Mouse (Mus musculus): Measurements from ENCODE around the gene Tmem150b. TPM values are rescaled to one million over a fixed set of nuclear protein-coding genes. Genes with fewer than 3 reads are reported as not detected.

Gene Tmem150b
- polyA plus RNA-seq, 1 experiment = 7.2 TPM

- 1% methylated on average over 32 of the region's 32 CpGs for WGBS
These were observed 40.2 kb downstream of the Tmem150b start, which contains the start of gene Hspbp1 for GRCm38 (mm10) chr7:4684632-4685417. TSS of gene Hspbp1 (minus strand) at chr7:4685068.

GRCm38 (mm10) chr7:4684203-4684602 is 40.8 kb downstream of the Tmem150b start:
- no peak for TF ChIP-seq CTCF (IDR thresholded peaks at IDR 0.05; ENCODE audit: control insufficient read depth, insufficient read depth, low read length)
- no peak for TF ChIP-seq POLR2A (IDR thresholded peaks at IDR 0.05; ENCODE audit: borderline replicate concordance, control insufficient read depth, low read depth, low read length)
- H3K4me3 ChIP-seq (replicated peaks; ENCODE audit: control insufficient read depth, low read depth, low read length) = peak overlapping the region; percentile 79
- H3K4me1 ChIP-seq (ENCODE audit: control insufficient read depth, insufficient read depth, low read length) = peaks cover 4% of the 10 kb centered on the region; the same call in 1 of the 2 replicates
- WGBS = 6% methylated on average over 13 of the region's 13 CpGs
- H3K27ac ChIP-seq (ENCODE audit: control insufficient read depth, insufficient read depth, low read depth, low read length, poor library complexity) = no peak overlapping the region

More at GRCm38 (mm10) chr7:4684632-4685417, 40.2 kb downstream of the Tmem150b start, which contains the start of gene Hspbp1:
- Histone ChIP-seq H3K4me1 (ENCODE audit: control insufficient read depth, insufficient read depth, low read length) (peaks cover 4% of the 10 kb centered on the region; the same call in 1 of the 2 replicates), H3K27ac (ENCODE audit: control insufficient read depth, insufficient read depth, low read depth, low read length, poor library complexity) (peak within 1 kb of the TSS; percentile 55), H3K4me3 (replicated peaks; ENCODE audit: control insufficient read depth, low read depth, low read length) (peak within 1 kb of the TSS; percentile 79)
- no peak for TF ChIP-seq CTCF (IDR thresholded peaks at IDR 0.05; ENCODE audit: control insufficient read depth, insufficient read depth, low read length)
- peak; percentile 13; the same call in 1 of the 2 replicates for TF ChIP-seq POLR2A (IDR thresholded peaks at IDR 0.05; ENCODE audit: borderline replicate concordance, control insufficient read depth, low read depth, low read length)

- Histone ChIP-seq H3K27ac (ENCODE audit: control insufficient read depth, insufficient read depth, low read depth, low read length, poor library complexity) (no peak overlapping the region), H3K4me3 (replicated peaks; ENCODE audit: control insufficient read depth, low read depth, low read length) (no peak overlapping the region), H3K4me1 (ENCODE audit: control insufficient read depth, insufficient read depth, low read length) (peaks cover 4% of the 10 kb centered on the region; the same call in 1 of the 2 replicates)
- no peak for TF ChIP-seq POLR2A (IDR thresholded peaks at IDR 0.05; ENCODE audit: borderline replicate concordance, control insufficient read depth, low read depth, low read length)
- no peak for TF ChIP-seq CTCF (IDR thresholded peaks at IDR 0.05; ENCODE audit: control insufficient read depth, insufficient read depth, low read length)
- 39% methylated on average over 5 of the region's 5 CpGs for WGBS
These were observed 41.7 kb downstream of the Tmem150b start for GRCm38 (mm10) chr7:4683307-4683706.

- no peak overlapping the region for H3K4me3 ChIP-seq (replicated peaks; ENCODE audit: control insufficient read depth, low read depth, low read length)
- WGBS = 82% methylated on average over 7 of the region's 7 CpGs
- no peak for TF ChIP-seq CTCF (IDR thresholded peaks at IDR 0.05; ENCODE audit: control insufficient read depth, insufficient read depth, low read length)
- TF ChIP-seq POLR2A (IDR thresholded peaks at IDR 0.05; ENCODE audit: borderline replicate concordance, control insufficient read depth, low read depth, low read length) = no peak
- no peak overlapping the region for H3K27ac ChIP-seq (ENCODE audit: control insufficient read depth, insufficient read depth, low read depth, low read length, poor library complexity)
- no peaks in the 10 kb centered on the region; the same call in 1 of the 2 replicates for H3K4me1 ChIP-seq (ENCODE audit: control insufficient read depth, insufficient read depth, low read length)
These were observed 49.8 kb downstream of the Tmem150b start for GRCm38 (mm10) chr7:4675200-4675599.

GRCm38 (mm10) chr7:4674114-4674731 is 50.8 kb downstream of the Tmem150b start:
- H3K4me3 ChIP-seq (replicated peaks; ENCODE audit: control insufficient read depth, low read depth, low read length) = no peak overlapping the region
- WGBS = 28% methylated on average over 12 of the region's 12 CpGs
- TF ChIP-seq CTCF (IDR thresholded peaks at IDR 0.05; ENCODE audit: control insufficient read depth, insufficient read depth, low read length) (no peak), POLR2A (IDR thresholded peaks at IDR 0.05; ENCODE audit: borderline replicate concordance, control insufficient read depth, low read depth, low read length) (no peak)
- no peaks in the 10 kb centered on the region; the same call in 1 of the 2 replicates for H3K4me1 ChIP-seq (ENCODE audit: control insufficient read depth, insufficient read depth, low read length)
- H3K27ac ChIP-seq (ENCODE audit: control insufficient read depth, insufficient read depth, low read depth, low read length, poor library complexity) = no peak overlapping the region

GRCm38 (mm10) chr7:4671956-4672355 is 53.1 kb downstream of the Tmem150b start:
- H3K4me1 ChIP-seq (ENCODE audit: control insufficient read depth, insufficient read depth, low read length) = no peaks in the 10 kb centered on the region; the same call in 1 of the 2 replicates
- TF ChIP-seq CTCF (IDR thresholded peaks at IDR 0.05; ENCODE audit: control insufficient read depth, insufficient read depth, low read length) (no peak), POLR2A (IDR thresholded peaks at IDR 0.05; ENCODE audit: borderline replicate concordance, control insufficient read depth, low read depth, low read length) (no peak)
- 51% methylated on average over 4 of the region's 4 CpGs for WGBS
- no peak overlapping the region for H3K27ac ChIP-seq (ENCODE audit: control insufficient read depth, insufficient read depth, low read depth, low read length, poor library complexity)
- no peak overlapping the region for H3K4me3 ChIP-seq (replicated peaks; ENCODE audit: control insufficient read depth, low read depth, low read length)

- no peaks in the 10 kb centered on the region; the same call in 1 of the 2 replicates for H3K4me1 ChIP-seq (ENCODE audit: control insufficient read depth, insufficient read depth, low read length)
- TF ChIP-seq CTCF (IDR thresholded peaks at IDR 0.05; ENCODE audit: control insufficient read depth, insufficient read depth, low read length) = no peak
- no peak overlapping the region for H3K4me3 ChIP-seq (replicated peaks; ENCODE audit: control insufficient read depth, low read depth, low read length)
- WGBS = 69% methylated on average over 8 of the region's 8 CpGs
- no peak overlapping the region; the same call in 1 of the 2 replicates for H3K27ac ChIP-seq (ENCODE audit: control insufficient read depth, insufficient read depth, low read depth, low read length, poor library complexity)
These were observed 54.3 kb downstream of the Tmem150b start for GRCm38 (mm10) chr7:4670655-4671255.

- TF ChIP-seq POLR2A (IDR thresholded peaks at IDR 0.05; ENCODE audit: borderline replicate concordance, control insufficient read depth, low read depth, low read length) (no peak), CTCF (IDR thresholded peaks at IDR 0.05; ENCODE audit: control insufficient read depth, insufficient read depth, low read length) (no peak)
- 86% methylated on average over 9 of the region's 9 CpGs for WGBS
- Histone ChIP-seq H3K27ac (ENCODE audit: control insufficient read depth, insufficient read depth, low read depth, low read length, poor library complexity) (no peak overlapping the region), H3K4me1 (ENCODE audit: control insufficient read depth, insufficient read depth, low read length) (no peaks in the 10 kb centered on the region; the same call in 1 of the 2 replicates), H3K4me3 (replicated peaks; ENCODE audit: control insufficient read depth, low read depth, low read length) (no peak overlapping the region)
These were observed 55.9 kb downstream of the Tmem150b start for GRCm38 (mm10) chr7:4669156-4669555.

Data from bone marrow, adult 2 months (tissue).